Mouse (Mus musculus): Measurements from ENCODE around the gene Ffar1.

DNA sequence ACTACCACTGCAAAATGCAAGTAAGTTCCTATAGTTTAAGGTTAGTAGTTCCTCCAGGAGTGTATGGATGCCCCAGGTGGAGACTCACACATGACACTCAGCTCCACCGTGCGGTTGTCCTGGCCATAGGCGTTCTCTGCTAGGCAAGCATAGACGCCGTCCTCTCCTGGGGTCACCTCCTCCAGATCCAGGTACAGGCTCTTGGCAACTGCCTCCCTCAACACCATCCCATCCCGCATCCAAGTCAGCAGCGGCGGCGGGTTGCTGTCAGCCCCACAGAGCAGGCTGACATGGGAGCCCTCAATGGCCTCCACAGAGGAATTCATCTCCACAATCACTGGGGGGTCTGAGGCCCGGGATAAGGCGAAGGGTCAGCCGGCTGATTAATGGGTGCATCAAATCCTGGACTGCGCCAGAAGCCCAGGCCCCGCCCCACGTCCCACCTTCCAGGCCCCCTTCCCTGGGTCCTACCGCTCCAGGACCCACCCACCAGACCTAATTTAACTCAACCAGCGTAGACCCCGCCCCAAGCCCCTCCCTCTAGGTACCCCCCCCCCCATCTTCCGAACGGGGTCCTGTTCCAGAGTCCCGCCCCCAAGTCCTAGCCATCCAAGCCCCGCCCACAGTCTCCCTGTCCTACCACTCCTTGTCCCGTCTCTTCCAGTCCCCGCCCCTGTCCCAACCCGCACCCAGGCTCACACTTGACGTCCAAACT is 47.1 kb upstream of the Ffar1 start:
- TF ChIP-seq CTCF (IDR thresholded peaks at IDR 0.05; ENCODE audit: control insufficient read depth, insufficient read depth, low read length) (no peak), POLR2A (IDR thresholded peaks at IDR 0.05; ENCODE audit: borderline replicate concordance, control insufficient read depth, low read depth, low read length) (no peak)
